Mouse (Mus musculus): Measurements from ENCODE around the gene Sytl3. TPM values are rescaled to one million over a fixed set of nuclear protein-coding genes. Genes with fewer than 3 reads are reported as not detected.

Sytl3 gene
- polyA plus RNA-seq, 1 experiment: 0.30 TPM

GRCm38 (mm10) chr17:6747478-6747877 is 88.6 kb downstream of the Sytl3 start:
- no peak for DNase-seq (ENCODE audit: extremely low spot score in 1 of 2, low spot score in 1 of 2)

DNA sequence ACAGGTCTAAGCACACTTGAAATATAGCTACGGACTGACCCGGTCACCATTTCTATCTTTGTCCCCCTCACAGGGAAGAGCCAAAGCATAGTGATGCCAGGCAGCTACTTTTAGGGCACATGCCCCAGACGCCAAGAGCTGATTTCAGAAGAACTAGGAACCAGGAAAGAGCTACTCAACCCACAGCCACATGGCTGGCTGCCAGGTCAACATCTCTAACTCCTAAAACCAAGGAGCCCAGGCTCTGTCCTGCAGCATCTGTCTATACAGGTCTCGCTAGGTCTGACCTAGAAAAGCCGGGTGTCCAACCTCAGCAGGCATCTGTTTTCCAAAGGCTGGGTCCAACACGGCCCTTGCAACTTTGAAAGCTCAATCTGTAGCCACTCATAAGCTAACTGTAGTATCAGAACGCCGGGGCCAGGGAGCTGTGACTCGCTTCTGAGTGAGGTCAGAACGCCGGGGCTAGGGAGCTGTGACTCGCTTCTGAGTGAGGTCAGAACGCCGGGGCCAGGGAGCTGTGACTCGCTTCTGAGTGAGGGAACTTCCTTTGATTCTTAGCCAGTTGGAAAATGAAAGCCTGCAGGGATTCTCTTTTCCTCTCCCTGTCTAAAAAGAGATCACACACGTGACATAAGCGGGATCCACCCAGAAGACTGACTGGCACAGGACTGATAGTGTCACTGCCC is 90.0 kb downstream of the Sytl3 start:
- no peak for DNase-seq (ENCODE audit: extremely low spot score in 1 of 2, low spot score in 1 of 2)

DNA sequence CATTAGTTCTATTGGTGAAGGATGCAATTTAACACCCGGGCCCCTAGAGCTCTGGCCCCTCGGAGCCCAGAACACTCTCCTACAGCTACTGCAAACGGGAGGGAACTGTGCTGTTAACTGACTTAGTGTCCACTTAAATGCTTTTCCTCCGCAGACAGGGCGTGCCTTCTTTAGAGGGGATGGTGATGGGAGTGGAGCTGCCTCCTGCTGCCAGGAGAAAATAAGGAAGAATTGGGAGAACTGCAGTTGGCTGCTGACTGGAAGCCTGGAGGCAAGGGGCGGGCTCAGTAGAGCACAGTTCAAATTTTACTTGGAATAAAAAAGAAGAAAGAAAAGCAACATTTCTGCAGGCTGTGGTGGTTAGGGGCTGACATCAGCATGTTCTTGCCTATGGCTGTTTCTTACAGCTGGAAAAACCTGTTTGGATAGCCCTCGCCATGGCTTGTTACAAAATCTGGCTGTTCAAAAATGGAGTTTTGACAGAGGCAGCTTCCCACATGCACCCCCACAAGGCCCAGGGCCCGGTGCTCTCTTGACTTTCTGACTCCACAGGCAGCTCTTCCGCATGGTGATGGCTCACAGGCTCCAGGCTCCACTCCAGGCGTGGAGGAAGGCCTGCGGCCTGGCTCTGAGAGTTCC is 92.4 kb downstream of the Sytl3 start:
- no peak for DNase-seq (ENCODE audit: extremely low spot score in 1 of 2, low spot score in 1 of 2)

- DNase-seq (ENCODE audit: extremely low spot score in 1 of 2, low spot score in 1 of 2): no peak
These were observed 93.5 kb downstream of the Sytl3 start for GRCm38 (mm10) chr17:6752375-6752774.

GRCm38 (mm10) chr17:6755176-6755575 is 96.3 kb downstream of the Sytl3 start:
- DNase-seq (ENCODE audit: extremely low spot score in 1 of 2, low spot score in 1 of 2): peak in 1 of 2 experiments; percentile 9

GRCm38 (mm10) chr17:6755873-6756272 is 97.0 kb downstream of the Sytl3 start:
- no peak for DNase-seq (ENCODE audit: extremely low spot score in 1 of 2, low spot score in 1 of 2)

GRCm38 (mm10) chr17:6757902-6758301 is 99.0 kb downstream of the Sytl3 start:
- no peak for DNase-seq (ENCODE audit: extremely low spot score in 1 of 2, low spot score in 1 of 2)

- DNase-seq (ENCODE audit: extremely low spot score in 1 of 2, low spot score in 1 of 2): no peak
These were observed 100.0 kb downstream of the Sytl3 start for GRCm38 (mm10) chr17:6758845-6759244.

DNA sequence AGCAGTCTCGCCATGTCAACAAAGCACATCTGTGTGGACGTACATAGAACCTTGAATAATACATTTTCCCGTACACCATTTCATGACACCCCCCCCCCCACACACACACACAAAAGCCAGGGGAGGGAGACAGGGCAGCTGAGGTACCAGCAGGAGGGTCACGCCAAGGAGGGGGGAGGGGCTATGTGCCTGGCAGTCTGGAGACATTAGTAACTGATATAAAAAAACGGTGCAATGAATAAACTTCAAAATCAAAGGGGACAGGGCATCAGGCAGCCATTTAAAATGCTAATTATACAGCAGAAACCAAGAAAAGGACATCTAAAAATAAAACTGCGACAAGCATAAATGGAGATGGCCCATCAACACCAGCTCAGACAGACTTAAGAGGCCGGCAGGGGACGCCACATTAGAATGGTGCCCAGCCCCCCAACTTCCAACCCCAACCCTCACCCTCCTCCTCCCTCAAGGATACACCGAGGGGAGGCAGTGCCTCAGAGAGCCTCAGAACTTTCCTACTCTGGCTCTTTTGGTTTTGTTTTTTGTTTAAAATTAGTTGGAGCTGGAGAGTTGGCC is 100.9 kb downstream of the Sytl3 start:
- DNase-seq (ENCODE audit: extremely low spot score in 1 of 2, low spot score in 1 of 2): no peak

GRCm38 (mm10) chr17:6763513-6764226 is 104.8 kb downstream of the Sytl3 start:
- no peak for DNase-seq (ENCODE audit: extremely low spot score in 1 of 2, low spot score in 1 of 2)

- no peak for DNase-seq (ENCODE audit: extremely low spot score in 1 of 2, low spot score in 1 of 2)
These were observed 105.3 kb downstream of the Sytl3 start for GRCm38 (mm10) chr17:6764227-6764593.

DNA sequence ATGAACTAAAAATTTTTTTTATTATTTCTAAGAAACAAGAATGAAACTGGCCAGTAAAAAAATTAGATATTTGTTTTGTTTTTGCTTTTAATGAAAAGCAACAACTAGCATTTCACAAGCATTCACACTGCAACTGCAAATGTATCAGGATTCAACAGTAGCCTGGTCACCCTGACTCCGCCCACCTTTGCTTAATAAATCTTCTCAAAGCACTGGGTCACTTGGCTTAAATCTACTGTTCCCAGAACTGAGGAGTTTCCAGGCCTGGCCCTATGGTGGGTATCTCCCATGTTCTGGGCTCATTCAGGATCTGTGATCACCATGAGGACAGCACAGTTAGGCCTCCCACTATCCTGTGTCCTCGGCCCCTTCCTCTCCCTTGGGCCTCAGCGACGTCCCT is 105.8 kb downstream of the Sytl3 start:
- DNase-seq (ENCODE audit: extremely low spot score in 1 of 2, low spot score in 1 of 2): no peak

DNA sequence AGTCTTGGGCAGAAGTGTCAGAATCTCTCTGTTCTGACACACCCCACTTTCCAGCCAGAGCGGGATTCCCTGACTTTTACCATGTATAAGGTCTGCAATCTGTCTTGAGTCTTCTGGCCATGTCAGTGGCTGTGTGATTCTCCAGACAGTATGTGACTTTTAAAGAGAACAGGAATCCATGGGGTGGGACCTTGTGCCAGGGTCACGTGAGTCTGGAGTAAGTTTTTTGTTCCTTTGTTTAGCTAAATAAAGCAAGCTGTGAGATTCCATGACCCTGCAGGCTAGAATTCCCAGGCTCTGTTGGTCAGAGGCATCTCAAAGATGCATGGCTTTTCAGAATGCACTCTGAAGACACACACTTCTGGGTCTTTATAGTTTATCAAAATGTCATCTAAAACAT is 107.0 kb downstream of the Sytl3 start:
- no peak for DNase-seq (ENCODE audit: extremely low spot score in 1 of 2, low spot score in 1 of 2)

- DNase-seq (ENCODE audit: extremely low spot score in 1 of 2, low spot score in 1 of 2): no peak
These were observed 107.9 kb downstream of the Sytl3 start for GRCm38 (mm10) chr17:6766823-6767222.

DNA sequence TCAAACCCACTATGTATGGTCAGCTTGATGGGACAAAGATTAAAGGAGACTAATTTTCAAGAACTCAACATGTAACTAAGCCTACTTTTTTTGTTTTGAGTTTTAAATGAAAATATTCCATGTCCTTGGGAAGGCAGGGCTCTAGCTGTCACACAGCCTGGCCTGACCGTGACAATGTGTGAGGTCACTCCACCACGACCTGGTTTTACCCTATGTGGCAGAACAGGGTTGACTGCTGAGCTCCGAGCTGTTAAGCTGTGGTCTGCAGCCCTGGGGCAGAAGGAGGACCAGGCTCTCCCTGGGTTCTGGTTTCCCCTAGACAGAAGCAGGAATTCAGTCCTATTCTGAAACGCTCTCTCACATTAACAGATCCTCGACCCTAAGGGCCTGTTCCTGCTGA is 108.9 kb downstream of the Sytl3 start:
- no peak for DNase-seq (ENCODE audit: extremely low spot score in 1 of 2, low spot score in 1 of 2)

DNA sequence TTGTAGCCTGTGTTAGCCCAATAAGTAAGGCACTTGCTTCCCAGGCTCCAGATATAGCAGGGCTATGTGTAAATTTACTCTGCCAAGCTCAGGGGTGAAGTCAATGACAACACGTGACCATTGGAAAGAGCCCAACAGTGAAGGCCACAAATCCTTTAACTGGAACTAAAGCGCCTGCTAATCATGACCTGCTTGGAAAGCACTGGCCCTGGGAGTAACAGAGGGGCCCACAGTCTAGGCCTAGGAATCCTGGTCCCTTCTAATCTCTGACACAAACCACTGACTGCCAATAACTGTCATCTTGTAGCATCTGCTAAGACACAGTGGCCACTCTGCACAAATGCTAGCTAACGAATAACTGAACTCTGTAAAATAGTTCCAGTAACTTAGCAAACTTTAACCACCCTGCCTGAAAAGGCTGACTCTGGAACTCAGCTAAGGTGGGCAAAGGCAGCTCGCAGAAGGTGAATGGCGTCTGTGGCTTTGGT is 109.5 kb downstream of the Sytl3 start:
- DNase-seq (ENCODE audit: extremely low spot score in 1 of 2, low spot score in 1 of 2): no peak

GRCm38 (mm10) chr17:6769602-6770001 is 110.7 kb downstream of the Sytl3 start:
- DNase-seq (ENCODE audit: extremely low spot score in 1 of 2, low spot score in 1 of 2): no peak

DNA sequence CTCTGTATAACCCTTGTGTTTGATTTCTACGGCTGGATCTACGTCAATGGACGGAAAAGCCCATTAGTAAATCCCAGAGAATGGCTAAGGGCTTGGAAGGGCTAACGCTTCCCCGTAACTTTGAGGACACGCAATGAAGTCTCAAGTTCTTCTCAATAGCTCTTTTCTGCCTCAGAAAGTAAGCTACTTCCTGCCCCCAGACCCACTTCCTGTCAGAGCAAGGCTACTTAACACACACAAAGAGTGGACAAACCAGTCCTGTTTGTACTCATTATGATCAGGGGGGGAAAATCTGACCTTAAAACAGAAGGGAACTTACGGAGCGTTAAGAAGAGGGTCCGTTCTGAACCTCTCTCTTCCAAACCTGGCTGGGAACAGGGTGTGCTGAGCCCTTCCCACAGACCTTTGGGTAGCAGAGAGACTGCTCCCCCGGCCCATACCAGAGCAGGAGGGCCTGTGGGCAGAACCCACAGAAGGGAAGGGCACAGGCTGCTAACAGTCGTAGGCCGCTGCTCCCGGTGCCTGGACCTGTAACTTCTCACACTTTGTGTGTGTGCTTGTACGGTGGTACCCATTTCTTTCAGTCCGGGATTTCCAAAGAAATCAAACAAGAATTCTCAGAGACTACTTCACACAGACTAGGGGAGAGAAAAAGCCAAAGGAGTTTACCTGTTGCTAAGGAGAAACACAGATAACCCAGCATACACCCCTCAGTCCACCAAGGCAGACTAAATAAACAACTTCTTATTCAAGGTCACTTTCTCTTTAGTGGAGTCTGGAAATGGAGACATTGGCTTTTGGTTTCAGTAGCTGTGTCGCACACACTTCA is 113.0 kb downstream of the Sytl3 start:
- DNase-seq (ENCODE audit: extremely low spot score in 1 of 2, low spot score in 1 of 2): no peak

- DNase-seq (ENCODE audit: extremely low spot score in 1 of 2, low spot score in 1 of 2): no peak
These were observed 113.5 kb downstream of the Sytl3 start for GRCm38 (mm10) chr17:6772490-6772773.

GRCm38 (mm10) chr17:6773249-6773966 is 114.5 kb downstream of the Sytl3 start:
- no peak for DNase-seq (ENCODE audit: extremely low spot score in 1 of 2, low spot score in 1 of 2)
